Mouse (Mus musculus): Measurements from ENCODE around the gene Crispld2.

Gene Crispld2

GRCm38 (mm10) chr8:120000461-120000860 is 8.2 kb downstream of the Crispld2 start:
- DNase-seq (ENCODE audit: low spot score in 2 of 2) = no peak

DNA sequence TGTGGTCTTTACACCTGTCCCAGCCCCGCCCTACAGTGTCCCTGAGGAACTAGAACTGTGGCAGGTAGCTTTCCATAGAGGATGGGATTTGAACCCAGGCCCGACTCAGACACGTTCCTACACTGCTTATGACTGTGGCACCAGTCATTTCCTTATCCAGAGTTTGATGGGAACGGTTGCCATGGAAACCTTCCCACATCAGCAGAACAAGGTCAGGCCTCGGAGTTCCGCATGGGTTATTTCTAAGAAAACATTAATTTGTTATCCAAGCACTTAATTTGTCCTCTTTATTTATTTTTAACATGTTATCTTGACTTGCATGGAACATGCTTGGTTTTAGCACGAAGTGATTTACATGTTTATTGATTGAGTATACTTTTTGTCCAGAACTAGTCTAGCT is 9.5 kb downstream of the Crispld2 start:
- no peak for DNase-seq (ENCODE audit: low spot score in 2 of 2)

DNA sequence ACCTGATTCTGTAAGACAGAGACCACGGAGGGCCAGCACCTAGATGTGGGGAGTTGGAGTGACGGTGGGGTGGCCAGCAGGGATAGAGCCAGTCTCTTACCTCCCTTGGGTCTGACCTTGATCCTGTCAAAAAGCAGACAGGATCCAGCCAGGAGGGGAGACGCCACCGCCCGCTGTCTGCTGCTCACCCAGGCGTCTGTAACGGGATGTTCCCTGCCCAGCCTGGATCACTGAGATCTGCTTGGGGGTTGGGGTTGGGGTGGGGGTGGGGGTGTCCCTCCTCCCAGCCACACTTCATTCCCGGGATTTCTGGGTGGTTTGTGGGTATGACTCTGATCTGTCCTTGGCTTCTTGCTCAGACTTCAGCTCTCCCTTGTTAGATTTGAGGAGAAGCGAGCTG is 10.1 kb downstream of the Crispld2 start:
- no peak for DNase-seq (ENCODE audit: low spot score in 2 of 2)

GRCm38 (mm10) chr8:120004154-120004702 is 12.0 kb downstream of the Crispld2 start:
- no peak for DNase-seq (ENCODE audit: low spot score in 2 of 2)

GRCm38 (mm10) chr8:120004705-120005381 is 12.6 kb downstream of the Crispld2 start:
- DNase-seq (ENCODE audit: low spot score in 2 of 2) = no peak

GRCm38 (mm10) chr8:120006645-120007160 is 14.5 kb downstream of the Crispld2 start:
- DNase-seq (ENCODE audit: low spot score in 2 of 2) = no peak

DNA sequence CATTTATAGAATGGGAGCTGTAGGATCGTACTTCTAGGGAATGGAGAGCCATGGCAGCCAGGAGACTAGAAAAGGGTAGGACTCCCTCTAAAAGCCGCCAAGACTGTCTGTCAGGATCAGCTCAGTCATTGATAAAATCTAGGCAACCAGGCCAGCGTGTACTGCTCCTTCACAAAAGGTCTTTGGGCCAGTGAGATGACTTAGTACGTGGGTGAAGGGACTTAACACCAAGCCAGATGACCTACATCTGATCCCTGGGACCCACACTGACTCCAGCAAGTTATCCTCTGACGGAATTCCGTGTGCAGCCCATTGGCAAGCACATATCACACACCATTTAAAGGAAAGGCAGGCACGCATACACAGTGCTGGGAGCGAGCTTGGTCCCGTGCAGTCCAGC is 14.9 kb downstream of the Crispld2 start:
- no peak for DNase-seq (ENCODE audit: low spot score in 2 of 2)

DNA sequence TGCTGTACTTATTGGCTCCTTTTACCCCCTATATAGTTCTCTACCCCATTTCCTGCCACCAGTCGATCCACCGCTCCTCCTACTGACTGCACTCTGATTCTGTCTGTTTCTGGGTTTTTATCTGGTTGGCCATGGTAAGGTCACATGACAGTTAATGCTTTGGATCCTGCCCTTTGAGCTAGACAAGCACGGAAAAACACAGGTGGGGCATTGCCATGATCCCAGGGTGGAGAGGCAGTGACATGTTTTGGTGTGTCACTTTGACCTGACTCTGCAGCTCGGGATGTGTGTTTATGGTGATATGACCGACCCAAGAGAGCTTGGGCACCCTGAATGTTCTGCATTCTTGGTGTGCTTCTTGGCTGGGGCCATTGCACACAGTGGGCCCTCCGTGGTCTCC is 17.0 kb downstream of the Crispld2 start:
- no peak for DNase-seq (ENCODE audit: low spot score in 2 of 2)

GRCm38 (mm10) chr8:120012491-120012890 is 20.3 kb downstream of the Crispld2 start:
- DNase-seq (ENCODE audit: low spot score in 2 of 2) = no peak

DNA sequence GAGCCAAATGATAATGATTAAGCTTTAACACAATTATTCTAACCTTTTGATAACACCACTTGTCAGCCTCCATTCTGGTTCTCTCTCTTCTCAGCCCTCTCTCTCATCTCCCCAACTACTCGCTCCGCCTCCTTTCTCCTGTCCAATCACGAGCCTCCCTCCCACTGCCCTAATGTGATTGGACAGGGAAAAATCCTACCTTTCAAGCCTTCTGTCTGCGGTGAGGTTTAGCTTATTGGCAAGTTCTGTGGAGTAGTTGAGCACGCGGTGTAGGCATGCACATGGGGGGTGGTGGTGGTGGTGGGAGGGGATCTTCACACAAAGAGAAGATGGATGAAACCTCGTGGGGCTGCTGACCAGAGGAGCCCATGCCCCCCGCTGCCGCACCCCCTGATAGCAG is 20.7 kb downstream of the Crispld2 start:
- DNase-seq (ENCODE audit: low spot score in 2 of 2) = no peak

DNA sequence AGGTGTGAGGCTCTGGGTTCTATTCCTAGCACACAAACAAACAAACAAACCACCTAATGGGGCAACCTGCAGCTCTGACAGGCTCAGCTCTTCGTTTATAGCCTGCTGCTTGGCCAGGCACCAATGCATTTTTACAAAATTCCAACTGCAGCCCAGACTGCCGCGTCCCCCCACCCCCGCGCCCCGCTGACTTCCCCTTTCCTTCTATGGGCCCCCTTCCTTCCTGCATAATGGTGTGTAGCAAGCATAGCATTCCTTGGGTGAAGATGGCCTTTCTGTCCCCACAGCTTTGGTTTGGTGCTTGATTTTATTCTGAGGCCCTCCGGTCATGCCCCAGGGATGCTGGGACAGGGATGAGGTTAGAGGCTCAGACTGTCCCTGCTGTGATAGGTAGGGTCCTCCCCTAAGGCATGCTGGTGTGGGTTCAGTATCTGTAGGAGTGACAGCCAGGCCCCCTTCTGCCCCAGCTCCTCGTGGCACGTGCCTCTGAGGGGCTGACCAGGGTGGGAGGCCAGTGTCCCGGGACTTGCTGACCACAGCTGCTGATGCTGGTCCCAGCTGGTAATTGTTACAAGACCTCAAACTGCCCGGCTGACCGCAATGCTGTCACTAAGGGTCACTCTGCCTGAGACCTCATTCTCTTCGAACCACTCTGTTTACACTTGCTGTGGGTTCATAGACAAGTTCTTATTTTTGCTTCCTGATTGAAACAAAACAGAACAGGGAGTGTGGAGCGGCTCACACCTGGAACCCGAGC is 22.2 kb downstream of the Crispld2 start:
- no peak for DNase-seq (ENCODE audit: low spot score in 2 of 2)

DNA sequence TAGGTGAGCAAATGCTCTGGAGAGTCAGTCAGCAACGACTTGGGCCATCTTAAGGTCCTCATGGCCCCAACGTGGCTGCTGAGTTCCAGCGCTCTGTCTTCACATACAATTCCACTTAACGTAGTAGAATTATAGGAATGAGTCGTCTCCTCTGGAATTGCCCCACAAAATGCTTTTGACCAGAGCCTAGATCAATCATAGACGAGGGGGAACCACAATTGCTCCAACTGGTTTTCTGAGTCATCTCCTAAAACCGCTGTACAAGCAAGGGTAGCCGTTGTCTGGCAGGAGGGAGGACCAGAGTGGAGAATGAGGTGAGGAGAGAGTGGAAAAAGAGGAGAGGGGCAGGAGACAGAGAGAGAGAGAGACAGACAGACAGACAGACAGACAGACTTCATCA is 23.7 kb downstream of the Crispld2 start:
- no peak for DNase-seq (ENCODE audit: low spot score in 2 of 2)

GRCm38 (mm10) chr8:120016424-120016823 is 24.2 kb downstream of the Crispld2 start:
- no peak for DNase-seq (ENCODE audit: low spot score in 2 of 2)

DNA sequence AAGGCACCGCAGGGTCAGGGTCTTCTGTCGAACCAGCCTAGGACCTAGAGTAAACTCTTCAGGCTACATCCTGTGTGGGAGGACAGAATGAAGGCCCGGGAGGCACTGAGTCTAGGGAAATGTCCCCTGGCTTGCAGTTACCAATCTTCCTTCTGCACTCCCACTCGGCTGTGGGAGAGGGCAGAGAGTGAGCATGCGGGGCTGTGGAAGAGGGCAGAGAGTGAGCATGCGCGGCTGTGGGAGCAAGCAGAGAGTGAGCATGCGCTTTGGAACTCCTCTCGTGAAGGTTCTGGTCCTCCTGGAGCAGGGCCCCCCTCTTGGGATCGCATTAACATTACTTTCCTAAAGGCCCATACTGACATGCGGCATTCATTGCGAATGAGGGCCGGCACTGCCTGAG is 25.1 kb downstream of the Crispld2 start:
- DNase-seq (ENCODE audit: low spot score in 2 of 2) = no peak

GRCm38 (mm10) chr8:120017786-120018185 is 25.5 kb downstream of the Crispld2 start:
- DNase-seq (ENCODE audit: low spot score in 2 of 2) = no peak

GRCm38 (mm10) chr8:120018379-120018778 is 26.1 kb downstream of the Crispld2 start:
- no peak for DNase-seq (ENCODE audit: low spot score in 2 of 2)

GRCm38 (mm10) chr8:120019297-120019696 is 27.1 kb downstream of the Crispld2 start:
- peak in 1 of 2 experiments; percentile 24 for DNase-seq (ENCODE audit: low spot score in 2 of 2)

DNA sequence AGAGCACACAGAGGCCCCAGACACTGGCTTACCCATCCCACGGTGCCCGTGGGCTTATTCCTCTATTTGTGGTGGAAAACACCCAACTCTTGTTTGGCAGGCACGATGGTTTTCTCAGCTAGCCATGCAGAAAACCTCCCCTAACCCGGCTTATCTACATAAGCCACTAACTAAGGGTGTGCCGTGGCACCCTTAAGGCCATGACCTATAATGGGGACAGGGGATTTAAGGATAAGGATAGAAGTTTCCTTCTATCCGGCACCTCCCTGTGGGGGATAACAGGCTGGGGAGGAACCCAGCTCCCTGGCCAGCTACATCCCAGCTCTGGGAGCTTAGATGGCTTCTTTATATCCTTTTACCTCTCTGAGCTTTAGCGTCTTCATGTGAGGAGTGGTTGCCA is 28.1 kb downstream of the Crispld2 start:
- no peak for DNase-seq (ENCODE audit: low spot score in 2 of 2)

- DNase-seq (ENCODE audit: low spot score in 2 of 2) = no peak
Measured at GRCm38 (mm10) chr8:120026199-120026598, 34.0 kb downstream of the Crispld2 start.

DNA sequence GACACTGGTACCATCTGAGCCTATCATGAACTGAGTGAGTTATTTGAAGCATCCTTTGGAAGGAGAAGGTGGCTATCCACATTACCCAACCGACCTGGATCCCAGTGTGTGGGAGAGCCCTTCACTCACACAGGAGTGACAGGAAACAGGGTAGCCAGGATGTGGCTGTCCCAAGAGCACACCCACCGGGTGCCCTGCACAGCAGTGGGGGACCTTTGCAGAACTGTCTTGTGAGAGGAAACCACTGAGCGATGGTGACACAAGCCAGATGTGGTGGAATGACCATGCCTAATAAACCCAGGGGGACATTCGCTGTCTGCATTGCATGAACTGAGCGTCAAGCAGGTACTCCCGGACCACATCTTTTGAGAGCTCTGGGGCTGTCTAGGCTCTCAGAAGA is 34.8 kb downstream of the Crispld2 start:
- no peak for DNase-seq (ENCODE audit: low spot score in 2 of 2)

DNA sequence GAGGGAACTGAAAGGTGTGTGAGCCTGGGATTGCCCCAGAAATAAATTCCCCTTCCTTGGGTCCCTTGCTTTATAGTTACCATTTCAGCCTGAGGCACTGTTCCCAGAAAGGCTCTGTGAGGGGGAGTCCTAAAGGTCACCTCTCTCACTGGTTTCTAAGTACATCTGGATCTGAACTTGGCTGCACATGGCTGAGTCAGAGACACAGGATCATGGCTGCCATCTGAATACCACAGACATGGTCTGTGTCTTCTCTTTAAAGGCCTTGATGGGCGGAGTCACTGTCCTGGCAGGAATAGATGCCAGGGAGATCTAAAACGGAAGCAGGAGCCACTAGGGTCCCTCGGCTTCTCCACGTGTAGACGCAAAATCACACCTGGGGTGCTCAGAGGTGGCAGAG is 38.2 kb downstream of the Crispld2 start:
- DNase-seq (ENCODE audit: low spot score in 2 of 2) = no peak

DNA sequence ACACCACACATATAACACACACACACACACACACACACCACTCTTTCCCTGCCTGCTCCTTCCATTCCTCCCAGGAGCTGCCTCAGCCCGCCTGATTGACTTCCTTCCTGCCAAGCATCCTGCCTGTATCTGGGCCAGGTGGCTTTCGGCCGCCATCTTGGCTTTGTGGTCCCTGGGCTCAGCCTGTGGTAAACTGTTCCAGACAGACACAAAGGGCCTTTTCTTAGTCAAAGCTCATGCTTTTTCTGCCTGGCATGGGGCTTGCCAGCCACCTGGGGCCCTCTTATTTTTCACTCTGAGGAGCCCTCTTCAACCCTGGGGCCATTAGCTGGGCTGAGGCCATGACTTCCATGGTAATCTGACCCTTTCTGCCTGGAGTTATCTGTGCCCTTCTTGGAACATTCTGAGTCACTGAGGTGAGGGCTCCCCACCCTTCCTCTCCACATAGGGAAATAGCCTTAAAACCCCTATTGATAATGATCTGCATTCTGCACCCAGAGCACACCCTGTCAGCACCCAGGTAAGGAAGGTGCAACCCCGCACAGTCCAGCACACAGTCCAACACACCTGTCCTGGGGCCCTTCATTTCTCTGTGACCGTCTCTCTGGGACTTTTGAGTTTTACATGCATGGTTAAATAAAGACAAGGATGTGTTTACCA is 40.4 kb downstream of the Crispld2 start:
- no peak for DNase-seq (ENCODE audit: low spot score in 2 of 2)
